ENCODE assay signal across 13 mouse cellular contexts in genomic region chr9:34986156-34986555, GRCm38 (mm10).
DNase-seq lines count a peak whose midpoint lies in the region; TF ChIP-seq lines count a peak whose summit lies in the region.
"Had no signal": no experiment of that assay in that cellular context is flagged by ENCODE, and none has a peak within 500 bp of the region (broad histone marks: within the 10 kb centered on the region; RNA-seq: fewer than 3 reads in every experiment).

No protein-coding gene starts in this region.

- TF ChIP-seq CTCF in heart, adult 2 months (IDR thresholded peaks at IDR 0.05): no peak
- no peak for TF ChIP-seq CTCF in brain, embryonic 14.5 days (IDR thresholded peaks at IDR 0.05; ENCODE audit: borderline replicate concordance, extremely low read depth, insufficient read depth, insufficient read length)

- intact Hi-C loops in heart, adult 2 months (cut with DNase I): no loop called here
- intact Hi-C loops in heart, postnatal 25 days (cut with DNase I): no loop called here

- no peaks in the 10 kb centered on the region for H3K79me2 ChIP-seq in heart, adult 2 months (replicated peaks; ENCODE audit: control insufficient read depth, insufficient read depth, low read length)

- TF ChIP-seq EP300 in heart, adult 2 months (IDR thresholded peaks at IDR 0.05; ENCODE audit: insufficient read depth, low read depth, low read length): no peak

- H3K4me3 ChIP-seq in heart, adult 2 months: no peak overlapping the region
- H3K4me3 ChIP-seq: erythroblast, embryonic 14.5 days; hindbrain, embryonic 10.5 days; lung, embryonic 15.5 days had no signal

- DNase-seq in heart, adult 11 months: peak; percentile 68
- no peak for DNase-seq in heart, adult 2 months
- DNase-seq in brain, embryonic 14.5 days (ENCODE audit: low read depth): peak; percentile 72
- peak; percentile 66 to 73 for DNase-seq in left cerebral cortex, adult 18-20 months (ENCODE audit: low spot score in 2 of 2)
- DNase-seq in right cerebral cortex, postnatal 4 days: peak; percentile 49
- DNase-seq in kidney, postnatal 36 days: no peak
- DNase-seq in heart, postnatal 25 days (ENCODE audit: low spot score): no peak
- no peak for DNase-seq in urinary bladder, postnatal 14 days (ENCODE audit: low spot score)
- DNase-seq: adrenal gland, postnatal 10 days; heart, adult 18-20 months had no signal

- no peaks in the 10 kb centered on the region for H3K36me3 ChIP-seq in heart, adult 2 months (ENCODE audit: control insufficient read depth, insufficient read depth, low read length)
- H3K36me3 ChIP-seq: hindbrain, embryonic 10.5 days; lung, embryonic 15.5 days had no signal

- H3K27ac ChIP-seq in heart, adult 2 months: no peak overlapping the region
- H3K27ac ChIP-seq: hindbrain, embryonic 10.5 days; lung, embryonic 15.5 days had no signal

- no peak for TF ChIP-seq POLR2A in heart, adult 2 months (IDR thresholded peaks at IDR 0.05; ENCODE audit: insufficient read depth, low read depth, low read length)
- TF ChIP-seq POLR2A in brain, embryonic 14.5 days (IDR thresholded peaks at IDR 0.05; ENCODE audit: borderline replicate concordance, extremely low read depth, insufficient read depth, insufficient read length, poor library complexity, severe bottlenecking): no peak

- no peaks in the 10 kb centered on the region; the same call in none of the 2 replicates for H3K4me1 ChIP-seq in heart, adult 2 months (ENCODE audit: control insufficient read depth, insufficient read depth, low read length)
- H3K4me1 ChIP-seq: lung, embryonic 15.5 days had no signal

- H3K9ac ChIP-seq in heart, adult 2 months (ENCODE audit: low read depth, low read length): no peak overlapping the region
- H3K9ac ChIP-seq: lung, embryonic 15.5 days had no signal

- H3K27me3 ChIP-seq in heart, adult 2 months (ENCODE audit: control insufficient read depth, insufficient read depth, low read length): no peaks in the 10 kb centered on the region
- H3K27me3 ChIP-seq: lung, embryonic 15.5 days had no signal

Comparison
In these comparisons a context has a peak if more than half of its experiments do, and no peak if none do; other contexts are left out.
1. DNase-seq: peak in heart, adult 11 months (single experiment), brain, embryonic 14.5 days (single experiment), left cerebral cortex, adult 18-20 months (2 of 2) and right cerebral cortex, postnatal 4 days (single experiment); none in heart, adult 2 months (0 of 2), kidney, postnatal 36 days (0 of 2), heart, postnatal 25 days (single experiment) and urinary bladder, postnatal 14 days (single experiment).